Mouse (Mus musculus) ES-Bruce4 (cell line): ENCODE results near the gene Kri1. TPM values are rescaled to one million over a fixed set of nuclear protein-coding genes. Genes with fewer than 3 reads are reported as not detected.

Source experiments
- H3K27ac ChIP-seq: 2 replicates; pipeline ENCODE4 v1.5.1; 2012; ENCODE audit warnings: low read length, inconsistent platforms; ENCODE audit not compliant: insufficient read depth
- H3K27me3 ChIP-seq: 2 replicates; pipeline ENCODE4 v1.6.1; 2012; ENCODE audit warnings: mild to moderate bottlenecking, low read length, inconsistent platforms; ENCODE audit not compliant: control insufficient read depth, poor library complexity, insufficient read depth, severe bottlenecking
- H3K36me3 ChIP-seq: 2 replicates; pipeline ENCODE4 v1.6.1; 2012; ENCODE audit warnings: inconsistent platforms, mild to moderate bottlenecking, low read length, moderate library complexity; ENCODE audit not compliant: control insufficient read depth, poor library complexity, insufficient read depth, severe bottlenecking
- H3K4me1 ChIP-seq: one replicate; pipeline ENCODE4 v1.8.1; 2011; ENCODE audit warnings: low read length; ENCODE audit not compliant: control insufficient read depth, insufficient read depth
- H3K4me3 ChIP-seq: 2 replicates; pipeline ENCODE4 v1.5.1; 2011; ENCODE audit warnings: low read depth, mild to moderate bottlenecking, low read length
- H3K9ac ChIP-seq: 2 replicates; pipeline ENCODE4 v1.6.1; 2012; ENCODE audit warnings: low read depth, mild to moderate bottlenecking, inconsistent platforms; ENCODE audit not compliant: poor library complexity, severe bottlenecking
- H3K9me3 ChIP-seq: replicated peaks from 2 replicates; pipeline ENCODE4 v1.6.1; 2012; ENCODE audit warnings: mild to moderate bottlenecking, low read length, inconsistent platforms; ENCODE audit not compliant: control insufficient read depth, poor library complexity, insufficient read depth, severe bottlenecking
- CTCF ChIP-seq: IDR thresholded peaks from one replicate; pipeline ENCODE4 v1.8.1; 2011; ENCODE audit warnings: low read depth, low read length
- EP300 ChIP-seq: IDR thresholded peaks from 2 replicates; pipeline ENCODE4 v1.6.1; 2011; ENCODE audit warnings: low read depth, low read length; ENCODE audit not compliant: insufficient read depth
- POLR2A ChIP-seq: IDR thresholded peaks from one replicate; pipeline ENCODE4 v1.8.1; 2011; ENCODE audit warnings: low read length; ENCODE audit not compliant: insufficient read depth
- polyA plus RNA-seq: library from polyadenylated mRNA; stranded (reverse); fragments of >200 nt; gene quantifications from 2 replicates; pipeline ENCODE4 v1.2.4, GENCODE M21; 2011; ENCODE audit warnings: low read depth; ENCODE audit not compliant: missing spikeins, insufficient read depth, insufficient read length

Kri1 gene
- polyA plus RNA-seq, 1 experiment: 41.7 TPM

GRCm38 (mm10) chr9:21332161-21333061, 44.6 kb upstream of the Kri1 start:
- no peak for TF ChIP-seq POLR2A
- no peak for TF ChIP-seq CTCF
- TF ChIP-seq EP300: no peak
- H3K9me3 ChIP-seq: no peaks in the 10 kb centered on the region
- no peaks in the 10 kb centered on the region for H3K27me3 ChIP-seq
- no peaks in the 10 kb centered on the region for H3K36me3 ChIP-seq
- H3K27ac ChIP-seq: no peak overlapping the region
- H3K9ac ChIP-seq: no peak overlapping the region
- H3K4me1 ChIP-seq: peaks cover 6% of the 10 kb centered on the region
- H3K4me3 ChIP-seq: no peak overlapping the region

GRCm38 (mm10) chr9:21331365-21332140, 43.8 kb upstream of the Kri1 start:
- Histone ChIP-seq H3K9me3 (no peaks in the 10 kb centered on the region), H3K27ac (no peak overlapping the region), H3K27me3 (no peaks in the 10 kb centered on the region), H3K9ac (no peak overlapping the region), H3K36me3 (no peaks in the 10 kb centered on the region), H3K4me1 (peaks cover 6% of the 10 kb centered on the region), H3K4me3 (no peak overlapping the region)
- TF ChIP-seq EP300: no peak
- no peak for TF ChIP-seq POLR2A
- no peak for TF ChIP-seq CTCF

GRCm38 (mm10) chr9:21329699-21330289, 42.0 kb upstream of the Kri1 start:
- no peak for TF ChIP-seq CTCF
- TF ChIP-seq EP300: no peak
- no peak for TF ChIP-seq POLR2A
- Histone ChIP-seq H3K27ac (no peak overlapping the region), H3K4me1 (peaks cover 6% of the 10 kb centered on the region), H3K27me3 (no peaks in the 10 kb centered on the region), H3K9me3 (no peaks in the 10 kb centered on the region), H3K36me3 (no peaks in the 10 kb centered on the region), H3K9ac (no peak overlapping the region), H3K4me3 (no peak overlapping the region)

- no peaks in the 10 kb centered on the region for H3K36me3 ChIP-seq
These were observed 41.3 kb upstream of the Kri1 start for GRCm38 (mm10) chr9:21329041-21329440.

GRCm38 (mm10) chr9:21328041-21328440, 40.3 kb upstream of the Kri1 start:
- Histone ChIP-seq H3K9me3 (no peaks in the 10 kb centered on the region), H3K27me3 (no peaks in the 10 kb centered on the region), H3K36me3 (no peaks in the 10 kb centered on the region), H3K9ac (no peak overlapping the region), H3K4me3 (no peak overlapping the region), H3K4me1 (peaks cover 6% of the 10 kb centered on the region), H3K27ac (no peak overlapping the region)
- TF ChIP-seq EP300 (no peak), CTCF (no peak), POLR2A (no peak)

More at GRCm38 (mm10) chr9:21329041-21329440, 41.3 kb upstream of the Kri1 start:
- no peak overlapping the region for H3K4me3 ChIP-seq
- no peaks in the 10 kb centered on the region for H3K27me3 ChIP-seq
- H3K4me1 ChIP-seq: peaks cover 6% of the 10 kb centered on the region
- H3K9me3 ChIP-seq: no peaks in the 10 kb centered on the region
- no peak for TF ChIP-seq CTCF
- TF ChIP-seq EP300: no peak
- no peak for TF ChIP-seq POLR2A
- H3K27ac ChIP-seq: no peak overlapping the region
- H3K9ac ChIP-seq: no peak overlapping the region
